Mouse (Mus musculus) MEL (cell line): ENCODE results near the gene Scamp1. TPM values are rescaled to one million over a fixed set of nuclear protein-coding genes. Genes with fewer than 3 reads are reported as not detected.

Source experiments
- DNase-seq: peaks from one replicate; pipeline ENCODE4 v3.0.0; 2011; ENCODE audit warnings: low read depth, low spot score
- H3K27ac ChIP-seq: 2 replicates; pipeline ENCODE4 v1.5.1; 2012; ENCODE audit warnings: low read depth, mild to moderate bottlenecking, control low read depth, low read length, moderate library complexity; ENCODE audit not compliant: control insufficient read depth
- H3K27me3 ChIP-seq, 2 experiments: fragments of 150-350 bp in 1 of 2; sonication (generic) in 1 of 2; 2 replicates each; pipeline ENCODE4 v1.6.1; 2012; ENCODE audit warnings: low read length in 2 of 2, mild to moderate bottlenecking in 2 of 2, improper control_type of control experiment in 1 of 2, moderate library complexity in 1 of 2; ENCODE audit not compliant: insufficient read depth in 2 of 2, control insufficient read depth in 1 of 2
- H3K36me3 ChIP-seq, 2 experiments: 2 replicates each; pipeline ENCODE4 v1.6.1; 2012 to 2014; ENCODE audit warnings: low read length in 2 of 2, improper control_type of control experiment in 1 of 2, inconsistent platforms in 1 of 2, mild to moderate bottlenecking in 1 of 2; ENCODE audit not compliant: insufficient read depth in 2 of 2, control insufficient read depth in 1 of 2
- H3K4me1 ChIP-seq, 2 experiments: fragments of 150-350 bp in 1 of 2; sonication (generic) in 1 of 2; 2 replicates each; pipeline ENCODE4 v1.6.1; 2012; ENCODE audit warnings: low read length in 2 of 2, improper control_type of control experiment in 1 of 2, mild to moderate bottlenecking in 1 of 2; ENCODE audit not compliant: insufficient read depth in 2 of 2, control insufficient read depth in 1 of 2
- H3K4me3 ChIP-seq, 2 experiments: fragments of 150-350 bp in 1 of 2; sonication (generic) in 1 of 2; 2 replicates each; pipeline ENCODE4 v1.5.1; 2012; ENCODE audit warnings: low read depth in 2 of 2, low read length in 2 of 2, mild to moderate bottlenecking in 2 of 2, moderate library complexity in 2 of 2, control low read depth in 1 of 2, improper control_type of control experiment in 1 of 2; ENCODE audit not compliant: control insufficient read depth in 1 of 2, insufficient read depth in 1 of 2
- H3K79me2 ChIP-seq: 2 replicates; pipeline ENCODE4 v1.6.1; 2012; ENCODE audit warnings: mild to moderate bottlenecking, low read length, moderate library complexity; ENCODE audit not compliant: control insufficient read depth, poor library complexity, insufficient read depth
- H3K9ac ChIP-seq: 2 replicates; pipeline ENCODE4 v1.6.1; 2012; ENCODE audit warnings: low read depth, mild to moderate bottlenecking, control low read depth, low read length, moderate library complexity; ENCODE audit not compliant: control insufficient read depth, poor library complexity, severe bottlenecking
- H3K9me3 ChIP-seq: fragments of 150-350 bp; sonication (generic); replicated peaks from 2 replicates; pipeline ENCODE4 v1.6.1; 2012; ENCODE audit warnings: mild to moderate bottlenecking, low read length, improper control_type of control experiment, moderate library complexity; ENCODE audit not compliant: insufficient read depth
- CHD1 ChIP-seq: IDR thresholded peaks from 2 replicates; pipeline ENCODE4 v1.6.1; 2012; ENCODE audit warnings: low read depth, mild to moderate bottlenecking, inconsistent platforms, low read length, improper control_type of control experiment
- CHD2 ChIP-seq: IDR thresholded peaks from 2 replicates; pipeline ENCODE4 v1.6.1; 2011; ENCODE audit warnings: low read length, improper control_type of control experiment
- CTCF ChIP-seq, 3 experiments: IDR thresholded peaks in 2 of 3; conservative IDR thresholded peaks in 1 of 3; 2 replicates each; pipeline ENCODE4 v1.5.1; 2011 to 2012; ENCODE audit warnings: low read length in 3 of 3, low read depth in 2 of 3, mild to moderate bottlenecking in 2 of 3, improper control_type of control experiment in 1 of 3, inconsistent platforms in 1 of 3, mixed read lengths in 1 of 3, moderate library complexity in 1 of 3; ENCODE audit not compliant: control insufficient read depth in 1 of 3, insufficient read depth in 1 of 3, poor library complexity in 1 of 3, severe bottlenecking in 1 of 3
- EP300 ChIP-seq, 2 experiments: IDR thresholded peaks; 2 replicates each; pipeline ENCODE4 v1.6.1; 2011; ENCODE audit warnings: improper control_type of control experiment in 2 of 2, low read length in 2 of 2, low read depth in 1 of 2, mild to moderate bottlenecking in 1 of 2
- ETS1 ChIP-seq: IDR thresholded peaks from 2 replicates; pipeline ENCODE4 v1.6.1; 2012; ENCODE audit warnings: low read depth, mild to moderate bottlenecking, inconsistent platforms, low read length, improper control_type of control experiment, moderate library complexity
- JUND ChIP-seq: IDR thresholded peaks from 2 replicates; pipeline ENCODE4 v1.6.1; 2011; ENCODE audit warnings: low read depth, mild to moderate bottlenecking, improper control_type of control experiment, low read length
- KAT2A ChIP-seq: conservative IDR thresholded peaks from 2 replicates; pipeline ENCODE4 v1.6.1; 2012; ENCODE audit warnings: low read depth, low read length, improper control_type of control experiment, inconsistent platforms
- MAFK ChIP-seq: IDR thresholded peaks from 2 replicates; pipeline ENCODE4 v1.6.1; 2011; ENCODE audit warnings: low read depth, mild to moderate bottlenecking, low read length, improper control_type of control experiment, borderline replicate concordance
- MAX ChIP-seq: IDR thresholded peaks from 2 replicates; pipeline ENCODE4 v1.6.1; 2011; ENCODE audit warnings: low read length, improper control_type of control experiment
- MEF2A ChIP-seq: IDR thresholded peaks from 2 replicates; pipeline ENCODE4 v1.6.1; 2014; ENCODE audit warnings: low read depth, mild to moderate bottlenecking, inconsistent platforms, low read length, improper control_type of control experiment; ENCODE audit not compliant: poor library complexity, insufficient replicate concordance, severe bottlenecking; ENCODE audit errors: extremely low read depth
- MXI1 ChIP-seq: IDR thresholded peaks from 2 replicates; pipeline ENCODE4 v1.6.1; 2011; ENCODE audit warnings: mild to moderate bottlenecking, low read depth, low read length, improper control_type of control experiment
- MYC ChIP-seq: IDR thresholded peaks from 2 replicates; pipeline ENCODE4 v1.6.1; 2011; ENCODE audit warnings: low read depth, mild to moderate bottlenecking, low read length, improper control_type of control experiment, moderate library complexity
- POLR2A ChIP-seq, 2 experiments: IDR thresholded peaks; 2 replicates each; pipeline ENCODE4 v1.6.1; 2011 to 2012; ENCODE audit warnings: low read length in 2 of 2, mild to moderate bottlenecking in 2 of 2, control low read depth in 1 of 2, improper control_type of control experiment in 1 of 2, low read depth in 1 of 2, moderate library complexity in 1 of 2; ENCODE audit not compliant: control insufficient read depth in 1 of 2, insufficient read depth in 1 of 2, poor library complexity in 1 of 2
- SMC3 ChIP-seq: IDR thresholded peaks from 2 replicates; pipeline ENCODE4 v1.6.1; 2011; ENCODE audit warnings: low read depth, low read length, improper control_type of control experiment
- TCF12 ChIP-seq: IDR thresholded peaks from 2 replicates; pipeline ENCODE4 v1.6.1; 2014; ENCODE audit warnings: low read depth, mild to moderate bottlenecking, inconsistent platforms, low read length, improper control_type of control experiment, moderate library complexity
- USF1 ChIP-seq: IDR thresholded peaks from 2 replicates; pipeline ENCODE4 v1.6.1; 2014; ENCODE audit warnings: low read depth, mild to moderate bottlenecking, inconsistent platforms, low read length, improper control_type of control experiment, moderate library complexity
- USF2 ChIP-seq, 2 experiments: IDR thresholded peaks; 2 replicates each; pipeline ENCODE4 v1.6.1; 2011 to 2012; ENCODE audit warnings: improper control_type of control experiment in 2 of 2, low read length in 2 of 2, borderline replicate concordance in 1 of 2, inconsistent platforms in 1 of 2, low read depth in 1 of 2, mild to moderate bottlenecking in 1 of 2; ENCODE audit not compliant: insufficient read depth in 1 of 2
- ZC3H11A ChIP-seq: IDR thresholded peaks from 2 replicates; pipeline ENCODE4 v1.6.1; 2012; ENCODE audit warnings: low read depth, mild to moderate bottlenecking, inconsistent platforms, low read length, improper control_type of control experiment
- ZNF384 ChIP-seq: IDR thresholded peaks from 2 replicates; pipeline ENCODE4 v1.6.1; 2012; ENCODE audit warnings: low read depth, mild to moderate bottlenecking, inconsistent platforms, low read length, improper control_type of control experiment
- polyA plus RNA-seq, 2 experiments: library from polyadenylated mRNA; stranded (reverse) in 1 of 2; unstranded in 1 of 2; fragments of >175 nt in 1 of 2; fragments of >200 nt in 1 of 2; gene quantifications; 2 replicates each; pipeline versions ENCODE4 v1.2.1 to v1.2.4; 2012; ENCODE audit warnings: low replicate concordance in 2 of 2, low read depth in 1 of 2; ENCODE audit not compliant: insufficient read length in 2 of 2, insufficient read depth in 1 of 2, missing spikeins in 1 of 2
- total RNA-seq: library from RNA; depleted of rRNA; stranded (reverse); fragments of 300-350 nt; gene quantifications from 2 replicates; pipeline ENCODE4 v1.2.3, GENCODE M21; 2012

Scamp1 gene
- total and polyA plus RNA-seq, 3 experiments = 0.03 TPM; not detected in 2

DNA sequence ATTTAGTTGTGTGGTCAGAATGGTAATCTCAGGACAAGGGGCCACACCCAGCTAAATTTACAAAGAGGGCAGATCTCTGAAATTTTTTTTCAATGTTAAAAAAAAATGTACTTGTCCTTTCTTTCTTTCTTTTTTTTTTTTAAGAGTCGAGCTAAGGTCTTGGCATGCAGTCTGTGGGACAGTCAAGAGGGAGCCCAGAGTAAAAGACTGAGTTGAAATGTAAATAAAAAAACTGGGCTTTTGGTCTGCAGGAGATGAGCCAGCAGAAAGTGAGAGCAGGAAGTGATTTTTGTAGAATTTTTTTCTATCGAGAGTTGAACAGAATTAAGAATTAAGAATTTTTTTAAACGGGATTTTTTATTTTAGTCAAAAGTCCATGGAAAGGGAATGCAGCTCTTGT is 31.4 kb downstream of the Scamp1 start:
- Histone ChIP-seq H3K79me2 (no peaks in the 10 kb centered on the region; the same call in 1 of the 2 replicates), H3K4me1 (no peaks in the 10 kb centered on the region), H3K27ac (no peak overlapping the region), H3K27me3 (no peaks in the 10 kb centered on the region), H3K9ac (no peak overlapping the region), H3K9me3 (no peaks in the 10 kb centered on the region), H3K4me3 (no peak overlapping the region), H3K36me3 (no peaks in the 10 kb centered on the region)
- no peak for TF ChIP-seq EP300 (IDR thresholded peaks at IDR 0.05; ENCODE audit: low read depth in 1 of 2, low read length in 2 of 2)
- no peak for TF ChIP-seq MXI1
- no peak for TF ChIP-seq MAFK
- no peak for TF ChIP-seq USF1
- no peak for TF ChIP-seq USF2 (IDR thresholded peaks at IDR 0.05; ENCODE audit: borderline replicate concordance in 1 of 2, insufficient read depth in 1 of 2, low read depth in 1 of 2, low read length in 2 of 2)
- no peak for TF ChIP-seq CHD1
- TF ChIP-seq POLR2A (IDR thresholded peaks at IDR 0.05; ENCODE audit: control insufficient read depth in 1 of 2, insufficient read depth in 1 of 2, low read depth in 1 of 2, low read length in 2 of 2, poor library complexity in 1 of 2) = no peak
- TF ChIP-seq MAX = no peak
- no peak for TF ChIP-seq MYC
- TF ChIP-seq CHD2 = no peak
- no peak for TF ChIP-seq KAT2A
- TF ChIP-seq SMC3 = no peak
- no peak for TF ChIP-seq TCF12
- no peak for TF ChIP-seq ZNF384
- TF ChIP-seq ETS1 = no peak
- no peak for TF ChIP-seq JUND
- TF ChIP-seq CTCF (IDR thresholded peaks at IDR 0.05 in 2 of 3, conservative IDR thresholded peaks at IDR 0.05 in 1 of 3; ENCODE audit: control insufficient read depth in 1 of 3, insufficient read depth in 1 of 3, low read depth in 2 of 3, low read length in 3 of 3, poor library complexity in 1 of 3, severe bottlenecking in 1 of 3) = no peak
- TF ChIP-seq ZC3H11A = no peak
- DNase-seq = no peak

DNA sequence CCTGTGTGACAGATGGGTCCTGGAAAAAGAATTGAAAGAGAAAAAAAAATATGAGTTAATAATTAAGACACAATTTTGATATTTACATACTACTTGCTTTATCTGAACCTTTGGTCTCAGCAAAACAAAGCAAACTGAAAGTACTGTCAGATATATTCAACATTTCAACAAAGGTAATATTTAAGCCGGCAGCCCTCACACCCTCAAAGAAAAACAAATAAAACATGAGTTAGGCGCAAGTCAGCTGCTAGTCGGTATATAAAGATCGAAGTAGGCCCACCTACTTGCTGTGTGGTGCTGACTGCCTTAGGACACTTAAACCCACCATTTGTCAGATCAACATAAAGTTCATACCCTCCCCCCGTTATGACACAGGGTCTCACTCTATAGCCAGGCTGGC is 32.6 kb downstream of the Scamp1 start:
- no peak for TF ChIP-seq MEF2A
- Histone ChIP-seq H3K79me2 (no peaks in the 10 kb centered on the region; the same call in 1 of the 2 replicates), H3K36me3 (no peaks in the 10 kb centered on the region), H3K27me3 (no peaks in the 10 kb centered on the region), H3K27ac (no peak overlapping the region), H3K9ac (no peak overlapping the region), H3K9me3 (no peaks in the 10 kb centered on the region), H3K4me3 (no peak overlapping the region), H3K4me1 (no peaks in the 10 kb centered on the region)
- no peak for DNase-seq
